Mouse (Mus musculus): ENCODE data around the gene Srek1.

Gene Srek1

GRCm38 (mm10) chr13:103711406-103712025 is 62.9 kb downstream of the Srek1 start:
- peak; percentile 17 for DNase-seq

GRCm38 (mm10) chr13:103710359-103710781 is 64.0 kb downstream of the Srek1 start:
- DNase-seq: no peak

GRCm38 (mm10) chr13:103705436-103705978 is 68.9 kb downstream of the Srek1 start:
- DNase-seq: no peak

GRCm38 (mm10) chr13:103703833-103704232 is 70.6 kb downstream of the Srek1 start:
- no peak for DNase-seq

GRCm38 (mm10) chr13:103703386-103703785 is 71.0 kb downstream of the Srek1 start:
- peak; percentile 48 for DNase-seq

GRCm38 (mm10) chr13:103702266-103702665 is 72.1 kb downstream of the Srek1 start:
- DNase-seq: no peak

GRCm38 (mm10) chr13:103700752-103701151 is 73.7 kb downstream of the Srek1 start:
- DNase-seq: no peak

GRCm38 (mm10) chr13:103697993-103698392 is 76.4 kb downstream of the Srek1 start:
- DNase-seq: no peak

GRCm38 (mm10) chr13:103696164-103696563 is 78.2 kb downstream of the Srek1 start:
- peak; percentile 31 for DNase-seq

- DNase-seq: no peak
Observed at GRCm38 (mm10) chr13:103695456-103695855, 79.0 kb downstream of the Srek1 start.
